Mouse (Mus musculus) embryo, embryonic 9.5 days (tissue): ENCODE data around the gene Shank2.
A peak's percentile ranks its signal among the peaks of the same experiment; 100 is the strongest.

Experiments used
- DNase-seq: peaks from one replicate; pipeline ENCODE4 v3.0.0-alpha.2; 2017; ENCODE audit errors: extremely low spot score

Shank2 gene

DNA sequence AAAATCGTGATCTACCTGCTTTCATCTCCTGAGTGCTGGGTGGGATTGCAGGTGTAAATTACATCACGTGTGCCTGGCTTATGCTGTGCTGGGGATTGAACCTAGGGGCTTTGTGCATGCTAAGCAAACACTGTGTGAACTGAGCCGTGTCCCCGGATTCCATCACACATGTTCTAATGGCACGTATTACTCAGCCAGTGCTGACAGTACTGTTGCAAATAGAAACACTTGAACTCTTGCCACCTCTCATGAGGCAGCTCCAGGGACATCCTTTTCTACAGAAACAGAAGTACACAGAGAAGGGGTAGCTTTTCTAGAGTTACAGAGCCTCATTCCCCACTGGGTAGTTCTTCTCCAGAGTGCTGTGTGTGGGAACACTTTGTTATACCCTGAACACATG is 168.5 kb downstream of the Shank2 start:
- DNase-seq, result no peak

GRCm38 (mm10) chr7:144170686-144171085 is 169.0 kb downstream of the Shank2 start:
- DNase-seq, result no peak

- DNase-seq, result no peak
These were observed 172.1 kb downstream of the Shank2 start for GRCm38 (mm10) chr7:144173869-144174268.

- DNase-seq, result no peak
These were observed 172.6 kb downstream of the Shank2 start for GRCm38 (mm10) chr7:144174329-144174728.

DNA sequence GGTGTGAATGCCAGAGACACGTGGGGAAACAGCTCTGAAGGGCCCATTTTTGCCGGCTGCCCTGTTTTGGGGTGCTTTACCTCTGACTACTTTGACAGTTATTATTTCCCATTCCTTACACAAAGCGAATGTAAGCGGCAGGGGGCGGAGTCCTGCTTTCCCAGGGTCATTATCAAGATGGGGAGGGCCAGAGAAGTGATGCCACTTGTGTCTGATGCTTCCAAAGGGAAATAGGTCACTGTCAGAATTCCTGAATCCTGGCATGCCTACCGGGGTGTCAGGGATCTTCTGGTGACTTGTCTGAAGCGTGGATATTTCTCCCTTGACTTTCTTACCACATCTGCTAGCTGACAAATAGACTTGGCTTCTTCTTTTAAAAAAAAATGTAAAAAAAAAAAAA is 173.3 kb downstream of the Shank2 start:
- no peak for DNase-seq

DNA sequence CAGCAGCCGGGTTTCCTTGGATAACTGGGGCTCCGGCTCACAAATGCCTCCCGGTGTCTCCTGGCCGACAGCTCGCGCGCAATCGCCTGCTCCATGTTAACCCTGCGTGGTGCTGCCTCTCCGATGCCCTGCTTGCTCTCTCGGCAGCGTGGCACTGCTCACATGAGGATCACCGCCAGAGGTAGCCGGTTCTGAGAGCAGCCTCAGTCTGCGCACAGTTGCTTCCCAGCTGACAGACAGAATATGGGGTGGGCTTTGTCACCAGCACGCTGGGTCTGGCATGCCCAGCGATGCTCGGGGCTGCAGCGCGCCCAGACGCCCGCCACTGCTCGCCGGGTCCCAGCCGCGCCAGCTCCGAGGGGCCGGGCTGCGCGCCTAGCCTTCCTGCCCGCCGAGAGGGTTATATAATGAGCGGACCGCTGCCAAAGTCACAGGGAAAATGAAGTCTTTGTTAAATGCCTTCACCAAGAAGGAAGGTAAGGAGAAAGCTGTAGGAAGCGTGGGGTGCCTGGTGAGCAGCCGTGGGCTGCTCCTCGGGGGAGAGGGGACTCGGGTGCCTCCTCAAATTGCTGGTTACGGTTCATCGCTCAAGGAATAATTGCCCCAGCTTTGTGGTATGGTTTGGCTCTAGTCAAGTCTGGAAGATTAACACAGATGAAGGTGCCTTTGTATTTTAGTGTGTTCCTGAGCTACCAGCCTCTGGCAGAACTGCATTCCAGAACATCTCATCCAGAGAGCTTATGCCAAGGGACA is 173.9 kb downstream of the Shank2 start:
- DNase-seq, result peak; percentile 18

- DNase-seq, result no peak
These were observed 174.6 kb downstream of the Shank2 start for GRCm38 (mm10) chr7:144176234-144176730.

GRCm38 (mm10) chr7:144179436-144179835 is 177.7 kb downstream of the Shank2 start:
- DNase-seq, result no peak

- peak; percentile 58 for DNase-seq
These were observed 179.2 kb downstream of the Shank2 start for GRCm38 (mm10) chr7:144180885-144181284.

DNA sequence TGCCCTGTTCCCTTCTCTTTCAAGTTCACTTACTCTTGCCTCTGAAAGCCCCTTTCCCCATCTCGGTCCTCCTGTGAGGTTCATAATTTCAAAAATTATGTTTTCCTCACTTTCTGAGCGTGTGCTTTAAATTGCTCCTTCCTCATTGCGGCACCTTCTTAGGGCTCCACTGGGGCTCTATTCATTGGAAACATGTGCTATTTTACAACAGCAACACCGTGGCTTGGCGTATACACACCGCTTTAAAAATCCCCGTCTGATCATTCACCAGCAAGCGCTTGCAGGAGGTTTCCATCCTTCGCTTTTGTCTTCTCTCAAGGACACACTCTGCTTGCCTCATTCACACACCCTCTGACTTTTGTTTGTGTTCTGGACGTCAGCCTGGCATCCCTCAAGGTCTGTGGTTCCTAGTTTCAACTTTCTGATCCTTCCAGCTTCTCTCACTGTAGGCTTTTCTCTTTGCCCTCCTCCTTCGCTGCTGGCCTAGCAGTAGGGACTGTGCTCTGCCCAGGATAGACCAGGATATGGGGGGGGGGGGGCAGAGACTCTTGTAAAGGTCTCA is 186.2 kb downstream of the Shank2 start:
- DNase-seq, result no peak

- no peak for DNase-seq
These were observed 187.7 kb downstream of the Shank2 start for GRCm38 (mm10) chr7:144189446-144189845.

DNA sequence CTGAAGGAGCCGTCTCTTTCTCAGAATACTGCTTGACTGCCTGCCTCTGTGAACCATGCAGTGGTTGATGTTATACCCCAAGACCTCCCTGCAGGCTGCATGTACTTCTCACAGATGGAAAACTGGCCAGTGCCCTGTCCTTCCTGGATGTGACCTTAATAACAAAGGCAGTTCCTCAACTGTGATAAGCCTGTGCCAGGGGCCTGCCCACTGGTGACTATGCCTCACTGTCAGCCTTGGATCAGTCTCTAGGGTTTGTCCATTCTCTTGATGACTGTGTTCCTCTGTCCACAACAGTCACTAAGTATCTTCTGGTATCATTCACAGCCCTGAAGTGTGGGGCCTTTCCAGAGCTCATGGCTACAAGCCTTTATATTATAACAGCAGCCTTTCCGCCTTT is 196.8 kb downstream of the Shank2 start:
- no peak for DNase-seq

DNA sequence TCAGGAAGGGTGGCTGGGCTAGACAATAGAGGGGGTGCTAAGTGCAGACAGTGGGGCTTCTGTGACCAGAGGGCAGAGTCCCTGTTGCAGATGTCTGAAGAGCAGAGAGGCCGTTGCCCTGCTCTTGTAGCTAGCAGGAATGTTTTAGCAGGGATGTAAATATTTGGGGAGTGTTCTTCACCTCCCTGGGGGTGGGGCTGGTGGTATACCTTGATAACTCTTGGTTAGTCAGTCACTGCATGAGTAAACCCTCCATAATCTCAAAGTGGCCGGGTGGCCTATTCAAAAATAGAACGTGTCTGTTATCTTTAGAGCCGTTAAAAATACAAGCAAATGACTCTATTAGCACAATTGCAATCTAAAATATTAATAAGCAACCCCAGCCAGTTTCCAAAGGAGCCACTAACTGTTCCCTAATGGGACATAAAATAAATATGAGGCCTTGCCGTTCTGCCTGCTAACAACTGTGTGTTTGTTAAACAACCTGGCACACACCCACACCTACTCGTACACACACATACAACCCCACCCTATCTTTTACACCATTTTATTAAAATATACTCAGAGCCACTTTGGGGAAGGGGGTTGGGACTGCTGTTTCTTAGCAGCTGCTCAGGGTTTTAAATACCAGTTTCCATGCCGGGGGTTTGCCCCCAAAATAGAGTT is 200.4 kb downstream of the Shank2 start:
- DNase-seq, result no peak

DNA sequence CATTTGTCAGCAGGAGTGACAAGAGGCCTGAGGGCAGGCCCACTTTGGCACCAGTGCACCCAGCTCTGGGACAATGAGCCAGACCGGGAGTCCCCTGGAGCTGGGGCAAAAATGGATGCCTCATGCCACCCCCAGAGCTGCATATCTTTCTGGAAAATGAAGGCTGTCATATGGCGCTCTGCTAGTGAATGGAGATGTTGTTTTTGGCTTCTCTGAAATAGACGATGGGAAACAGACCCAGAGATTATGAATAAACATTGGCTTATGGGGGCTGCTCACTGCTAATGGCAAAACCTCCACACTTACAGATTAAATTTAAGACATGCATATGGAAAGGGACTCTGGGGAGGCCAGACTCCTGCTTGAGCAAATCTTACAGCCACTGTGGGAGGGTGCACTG is 202.6 kb downstream of the Shank2 start:
- DNase-seq, result no peak

DNA sequence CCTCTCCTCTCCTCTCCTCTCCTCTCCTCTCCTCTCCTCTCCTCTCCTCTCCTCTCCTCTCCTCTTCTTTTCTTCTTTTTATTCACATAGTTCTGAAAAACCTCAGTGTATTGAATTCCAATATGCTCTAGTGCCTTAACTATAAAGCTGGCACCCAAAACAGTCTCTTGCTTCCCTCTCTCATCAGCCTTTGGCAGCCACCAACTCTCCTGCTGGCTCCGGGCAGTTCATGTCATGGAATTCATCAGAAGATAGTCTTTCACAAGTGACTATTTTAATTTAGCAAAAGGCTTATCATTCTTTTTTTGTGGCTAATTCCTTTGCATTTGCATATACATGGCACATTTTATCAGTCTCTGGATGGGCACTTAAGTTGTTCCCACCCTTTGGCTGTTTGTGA is 203.4 kb downstream of the Shank2 start:
- no peak for DNase-seq

DNA sequence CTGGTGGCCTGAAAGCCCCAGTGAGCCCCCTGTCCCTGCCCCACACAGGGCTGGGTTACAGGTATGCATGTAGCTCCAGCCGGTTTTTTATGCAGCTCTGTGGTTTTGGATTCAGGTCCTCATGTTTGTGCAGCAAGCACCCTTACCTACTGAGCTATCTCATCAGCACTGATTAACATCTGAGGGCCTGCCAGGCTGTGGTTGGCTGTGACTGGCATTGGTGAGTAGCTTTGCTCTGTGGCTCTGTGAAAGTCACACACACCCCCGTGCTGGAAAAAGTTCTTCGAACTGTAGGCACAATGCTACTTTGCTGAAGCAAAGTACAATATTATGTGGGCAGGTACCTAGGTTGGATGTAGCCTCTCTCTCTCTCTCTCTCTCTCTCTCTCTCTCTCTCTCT is 204.1 kb downstream of the Shank2 start:
- no peak for DNase-seq

DNA sequence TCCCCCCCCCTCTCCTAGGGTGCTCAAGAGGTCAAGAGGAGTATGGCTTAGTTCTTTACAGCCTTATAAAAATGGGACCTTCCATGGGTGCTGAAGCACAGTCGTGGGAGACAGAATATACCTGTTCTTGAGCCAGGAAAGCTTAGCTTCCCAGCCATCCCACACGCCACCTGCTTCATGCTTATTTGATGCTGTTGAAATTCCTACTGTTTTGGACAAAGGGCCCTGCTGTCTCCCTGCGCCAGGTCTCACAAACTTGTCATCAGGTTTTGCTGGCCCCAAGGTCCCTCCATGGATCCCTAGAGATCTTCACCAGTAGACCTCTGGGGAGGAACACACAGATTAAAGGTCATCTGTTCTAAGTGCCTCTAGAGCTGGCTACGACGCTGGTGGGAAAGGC is 204.5 kb downstream of the Shank2 start:
- no peak for DNase-seq

- DNase-seq, result no peak
These were observed 205.4 kb downstream of the Shank2 start for GRCm38 (mm10) chr7:144207100-144207499.

DNA sequence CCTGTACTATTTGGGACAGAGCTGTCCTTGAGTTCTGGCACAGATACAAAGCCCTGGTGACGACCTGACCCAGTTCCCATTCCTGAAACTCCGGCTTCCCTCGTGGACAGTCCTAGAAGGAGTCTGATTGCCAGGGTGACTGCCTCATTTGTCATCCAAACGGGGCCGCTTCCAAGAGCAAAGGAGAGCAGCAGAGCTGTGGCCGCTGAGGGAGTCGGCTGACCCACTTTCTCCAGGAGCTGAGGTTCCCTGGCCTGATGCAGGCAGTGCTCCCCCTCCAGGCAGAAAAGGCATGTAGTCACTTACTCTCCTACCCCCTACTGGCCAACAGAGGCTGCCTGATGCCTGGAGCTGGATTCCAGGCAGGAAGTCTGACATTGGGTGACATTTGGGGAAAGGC is 206.1 kb downstream of the Shank2 start:
- peak; percentile 49 for DNase-seq

GRCm38 (mm10) chr7:144208628-144209027 is 206.9 kb downstream of the Shank2 start:
- DNase-seq, result no peak

- DNase-seq, result no peak
These were observed 208.8 kb downstream of the Shank2 start for GRCm38 (mm10) chr7:144210526-144210925.

GRCm38 (mm10) chr7:144212694-144213093 is 211.0 kb downstream of the Shank2 start:
- DNase-seq, result no peak

DNA sequence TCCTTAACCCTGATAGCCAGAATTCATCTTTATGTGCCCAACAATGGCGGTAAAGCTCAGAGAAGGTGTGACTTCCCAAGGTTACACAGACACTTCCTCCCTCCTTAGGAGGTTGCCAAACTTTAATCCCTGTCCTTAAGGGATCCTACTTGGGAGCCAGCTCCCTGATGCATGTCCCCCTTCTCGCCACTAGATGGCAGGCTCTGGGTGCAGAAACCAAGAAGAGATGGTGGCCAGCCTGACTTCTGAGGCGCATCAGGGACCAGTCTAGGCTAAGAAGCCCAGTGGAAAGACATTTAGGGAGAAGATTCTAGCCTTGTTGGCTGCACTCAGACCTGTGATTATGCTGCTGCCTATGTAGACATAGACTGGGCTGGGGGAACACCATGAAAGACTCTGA is 215.5 kb downstream of the Shank2 start:
- peak; percentile 56 for DNase-seq
